Mouse (Mus musculus) skeletal muscle tissue, adult 2 months (tissue): Measurements from ENCODE around the gene Gpr139.
A peak's percentile ranks its signal among the peaks of the same experiment; 100 is the strongest.

Experiments
- DNase-seq: peaks from one replicate; pipeline ENCODE4 v3.0.0-alpha.2; 2012; ENCODE audit warnings: low read depth, low spot score

Gpr139 gene

GRCm38 (mm10) chr7:119184341-119185143, at the start of gene Gpr139:
Gene Gpr139 (minus strand): TSS chr7:119184603.
- DNase-seq: no peak

- no peak for DNase-seq
These were observed 46.6 kb upstream of the Gpr139 start for GRCm38 (mm10) chr7:119230971-119231370.

DNA sequence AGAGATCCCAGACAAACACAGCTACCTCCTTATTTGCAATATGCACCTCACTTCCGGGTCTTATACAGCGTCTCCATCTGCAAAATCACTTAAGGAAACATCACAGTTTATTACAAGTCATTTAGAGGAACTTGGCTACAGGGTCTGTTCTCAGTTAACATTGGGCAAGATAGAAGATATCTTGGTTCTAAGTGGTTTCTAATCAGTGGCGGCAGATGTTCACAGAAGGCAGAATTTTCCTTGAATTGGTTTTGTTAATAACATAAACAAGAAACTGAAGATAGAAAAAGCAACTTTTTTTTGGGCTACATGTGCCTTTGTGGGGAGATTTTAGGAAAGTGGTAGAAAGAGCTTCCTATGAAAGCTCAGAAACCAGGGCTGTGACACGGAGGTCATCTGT, 38.3 kb upstream of the Gpr139 start:
- DNase-seq: no peak

DNA sequence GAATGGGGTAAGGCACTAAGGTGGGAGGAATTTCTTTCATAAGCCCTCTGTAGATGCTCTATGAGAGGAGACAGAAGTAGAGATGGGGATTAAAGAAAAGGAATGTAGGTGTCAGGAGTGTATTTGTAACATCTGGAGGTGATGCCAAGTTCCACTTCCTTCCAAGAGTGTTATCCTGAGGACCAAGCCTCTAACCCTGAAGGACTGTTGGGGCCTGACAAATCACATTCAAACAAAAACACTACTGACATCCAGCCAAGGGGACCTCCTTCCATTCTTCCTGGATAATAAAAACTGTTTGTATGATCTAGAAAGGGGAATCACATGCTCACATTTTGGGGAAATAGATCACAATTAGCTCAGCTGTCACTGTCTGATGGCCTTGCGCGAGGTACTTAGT, 34.7 kb upstream of the Gpr139 start:
- no peak for DNase-seq

DNA sequence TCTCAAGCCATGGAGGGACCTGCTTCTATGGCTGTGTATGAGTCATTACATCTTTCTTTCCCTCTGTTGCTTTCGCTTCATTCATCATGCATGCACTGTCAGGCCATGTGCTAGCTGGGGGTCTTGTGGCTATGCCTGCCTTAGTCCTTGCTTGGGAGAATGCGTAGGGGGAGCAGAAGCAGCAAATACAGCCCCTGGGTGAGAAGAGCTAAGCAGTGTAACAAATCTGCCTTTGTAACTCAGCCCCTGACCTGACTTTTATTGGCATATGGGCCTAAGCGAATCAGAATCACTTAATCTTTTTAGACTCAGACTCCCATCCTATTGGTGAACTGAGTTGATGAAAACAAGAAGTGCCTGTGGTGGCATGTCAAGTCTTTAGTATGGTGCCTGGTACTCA, 22.8 kb upstream of the Gpr139 start:
- no peak for DNase-seq

- no peak for DNase-seq
These were observed 2.0 kb upstream of the Gpr139 start for GRCm38 (mm10) chr7:119186374-119186773.

- DNase-seq: no peak
These were observed 958 bp upstream of the Gpr139 start for GRCm38 (mm10) chr7:119185181-119185940.

- DNase-seq: no peak
These were observed 3.4 kb downstream of the Gpr139 start for GRCm38 (mm10) chr7:119181053-119181452.

GRCm38 (mm10) chr7:119160015-119160414, 24.4 kb downstream of the Gpr139 start:
- DNase-seq: no peak

DNA sequence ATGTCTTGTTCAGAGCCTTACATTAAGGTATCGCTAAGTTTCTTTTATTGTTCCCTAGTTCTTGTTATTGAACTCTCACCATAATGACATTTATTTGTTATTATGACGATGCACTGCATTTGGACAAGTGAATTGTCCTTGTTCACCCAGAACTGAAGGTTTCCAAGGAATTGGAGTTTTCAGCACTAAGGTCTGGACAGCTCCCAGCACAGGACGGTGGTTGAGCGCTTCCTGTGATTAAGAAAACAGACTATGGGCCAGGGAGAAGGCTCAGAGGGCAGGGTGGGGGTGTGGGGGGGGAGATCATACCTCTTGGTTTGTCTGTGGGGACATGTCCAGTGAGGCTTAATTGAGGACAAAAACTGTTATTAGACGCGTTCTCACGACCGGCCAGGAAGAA, 72.6 kb downstream of the Gpr139 start:
- no peak for DNase-seq

- peak; percentile 1 for DNase-seq
These were observed 78.5 kb downstream of the Gpr139 start for GRCm38 (mm10) chr7:119105878-119106277.

- no peak for DNase-seq
These were observed 87.8 kb downstream of the Gpr139 start for GRCm38 (mm10) chr7:119096583-119096982.
